Mouse (Mus musculus) cerebellum, adult 2 months (tissue): ENCODE results near the gene Fmod.

Experiments used
- CTCF ChIP-seq: fragments of 200-500 bp; IDR thresholded peaks from 2 replicates; pipeline ENCODE4 v1.5.1; 2011; ENCODE audit warnings: low read depth, mild to moderate bottlenecking, control low read depth, low read length, moderate library complexity, borderline replicate concordance; ENCODE audit not compliant: insufficient read depth
- POLR2A ChIP-seq: fragments of 200-500 bp; IDR thresholded peaks from 2 replicates; pipeline ENCODE4 v1.6.1; 2011; ENCODE audit warnings: low read length, control low read depth, borderline replicate concordance; ENCODE audit not compliant: insufficient read depth

- TF ChIP-seq POLR2A (no peak), CTCF (peak; percentile 93)
Observed at GRCm38 (mm10) chr1:134048759-134049158, 11.7 kb downstream of the Fmod start.
